Mouse (Mus musculus): Measurements from ENCODE around the gene Prrt1.

GRCm38 (mm10) chr17:34644608-34645007 is 15.3 kb downstream of the Prrt1 start, which contains the start of gene Fkbpl:
- TF ChIP-seq CTCF (conservative IDR thresholded peaks at IDR 0.05 in 1 of 2, IDR thresholded peaks at IDR 0.05 in 1 of 2; ENCODE audit: low read depth in 2 of 2, low read length in 2 of 2) (no peak), ZNF384 (IDR thresholded peaks at IDR 0.05; ENCODE audit: low read depth, low read length) (no peak), JUND (conservative IDR thresholded peaks at IDR 0.05; ENCODE audit: low read depth, low read length) (no peak; the same call in 1 of the 2 replicates), EP300 (IDR thresholded peaks at IDR 0.05; ENCODE audit: low read length) (no peak), POLR2AphosphoS2 (IDR thresholded peaks at IDR 0.05; ENCODE audit: low read depth, low read length) (no peak), MAX (IDR thresholded peaks at IDR 0.05; ENCODE audit: low read length) (no peak), POLR2A (IDR thresholded peaks at IDR 0.05; ENCODE audit: low read depth, low read length) (peak; percentile 75), ZKSCAN1 (IDR thresholded peaks at IDR 0.05; ENCODE audit: borderline replicate concordance, low read depth, low read length) (no peak), MAZ (IDR thresholded peaks at IDR 0.05; ENCODE audit: low read depth, low read length) (no peak)
